Mouse (Mus musculus) cerebellum, postnatal 14 days (tissue): ENCODE results near the gene Gm15056.

Experiments
- DNase-seq, 2 experiments: peaks; one replicate each; pipeline ENCODE4 v3.0.0; 2021; ENCODE audit warnings: mixed read lengths in 2 of 2

The Gm15056 gene

DNA sequence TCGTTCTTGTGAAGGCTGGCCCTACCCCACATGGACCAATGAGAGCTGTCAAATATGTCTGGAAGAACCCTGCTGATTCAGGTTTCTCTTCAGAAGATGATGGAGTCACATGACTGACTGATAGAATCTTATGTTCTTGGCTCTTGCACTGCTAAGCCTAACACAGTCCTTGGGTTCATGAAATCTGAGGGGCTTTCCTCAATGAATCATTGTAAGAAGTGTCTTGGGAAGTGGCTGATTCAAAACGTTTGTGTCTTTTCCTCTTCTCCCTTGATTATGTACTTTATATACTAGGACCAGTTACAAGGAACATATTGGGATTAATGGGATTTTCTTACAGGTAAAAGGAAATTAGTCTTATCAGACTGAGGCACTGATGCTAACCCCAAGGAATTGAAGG, at the start of gene Gm15056:
Gene Gm15056 (minus strand): TSS at position 101 of the 400 bp plus-strand sequence.
- no peak for DNase-seq

DNA sequence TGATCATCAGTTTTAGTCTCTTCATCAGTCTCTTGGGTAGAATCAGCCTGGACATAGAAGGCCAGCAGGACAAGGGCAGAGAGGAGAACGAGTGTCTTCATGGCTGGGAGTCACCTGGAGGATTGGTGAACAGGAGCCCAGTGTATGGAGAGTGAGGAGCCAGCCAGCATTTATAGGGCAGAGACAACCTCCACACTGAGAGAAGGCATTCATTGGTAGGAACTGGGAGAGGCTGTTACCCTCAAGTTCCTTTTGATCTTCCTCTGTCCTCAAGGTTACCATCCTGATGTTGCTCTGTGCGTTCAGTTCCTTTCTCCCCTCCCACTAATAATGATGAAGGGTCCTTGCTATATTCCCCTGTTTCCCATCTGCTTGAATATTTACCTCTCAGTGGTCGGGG, 42.2 kb upstream of the Gm15056 start, which contains the start of gene AY761185:
Gene AY761185 (minus strand): TSS at position 101 of the 400 bp plus-strand sequence.
- DNase-seq, result no peak

GRCm38 (mm10) chr8:20921971-20922370, 19.5 kb upstream of the Gm15056 start, which contains the start of gene Gm6040:
Gm6040 (minus strand) TSS chr8:20922071.
- no peak for DNase-seq

- DNase-seq, result no peak
These were observed 9.9 kb upstream of the Gm15056 start for GRCm38 (mm10) chr8:20912288-20912687.

- no peak for DNase-seq
These were observed 5.8 kb upstream of the Gm15056 start for GRCm38 (mm10) chr8:20908256-20908655.

DNA sequence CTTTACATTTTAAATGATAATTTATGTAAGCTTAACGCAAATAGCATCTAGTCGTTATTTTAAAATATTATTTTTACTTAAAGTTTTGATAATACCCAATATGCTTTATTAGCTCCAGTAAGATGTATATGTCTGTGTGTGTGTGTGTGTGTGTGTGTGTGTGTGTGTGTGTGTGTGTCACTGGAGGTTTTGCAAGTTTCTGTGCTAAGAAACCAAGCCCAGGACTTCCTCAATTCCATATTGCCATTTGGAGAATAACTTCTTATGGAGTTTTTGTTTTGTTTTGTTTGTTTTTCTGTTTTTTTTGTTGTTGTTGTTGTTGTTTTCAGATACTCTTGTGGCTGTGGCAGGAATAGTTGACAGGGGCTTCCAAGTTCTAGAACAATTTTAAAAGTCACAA, 4.7 kb upstream of the Gm15056 start:
- no peak for DNase-seq

GRCm38 (mm10) chr8:20892369-20892768, 10.1 kb downstream of the Gm15056 start, which contains the start of gene Defb33:
Defb33 (plus strand) TSS chr8:20892669.
- no peak for DNase-seq

GRCm38 (mm10) chr8:20874608-20875007, 27.8 kb downstream of the Gm15056 start:
- DNase-seq, result no peak
